Mouse (Mus musculus): ENCODE data around the gene Lancl1. TPM values are rescaled to one million over a fixed set of nuclear protein-coding genes. Genes with fewer than 3 reads are reported as not detected.

Gene Lancl1
- total RNA-seq, 2 experiments from 2014 or later: 136 to 145 TPM

GRCm38 (mm10) chr1:67017101-67017870 lies 21.4 kb downstream of the Lancl1 start:
- DNase-seq (ENCODE audit: low spot score in 2 of 2): no peak

- DNase-seq (ENCODE audit: low spot score in 2 of 2): no peak
Observed at GRCm38 (mm10) chr1:67014205-67014604, 24.5 kb downstream of the Lancl1 start.

DNA sequence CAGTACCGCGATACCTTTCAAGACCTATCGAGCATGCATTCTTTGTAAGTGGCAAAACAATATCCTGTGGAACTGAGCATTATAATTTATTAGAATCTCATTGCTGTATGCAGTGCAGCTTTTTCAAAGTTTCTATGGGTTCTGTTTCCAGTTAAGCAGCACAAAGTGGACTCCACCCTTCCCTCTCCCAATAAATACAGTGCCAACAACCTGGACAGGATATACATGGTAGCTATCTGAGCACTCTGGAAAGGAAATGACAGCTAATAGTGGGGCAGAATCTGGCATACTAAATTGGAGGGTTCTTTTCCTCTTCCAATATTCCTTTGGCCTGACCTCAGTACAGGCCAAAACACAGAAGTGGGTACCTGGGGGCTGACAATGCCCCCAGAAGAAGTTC lies 28.2 kb downstream of the Lancl1 start:
- no peak for DNase-seq (ENCODE audit: low spot score in 2 of 2)

DNA sequence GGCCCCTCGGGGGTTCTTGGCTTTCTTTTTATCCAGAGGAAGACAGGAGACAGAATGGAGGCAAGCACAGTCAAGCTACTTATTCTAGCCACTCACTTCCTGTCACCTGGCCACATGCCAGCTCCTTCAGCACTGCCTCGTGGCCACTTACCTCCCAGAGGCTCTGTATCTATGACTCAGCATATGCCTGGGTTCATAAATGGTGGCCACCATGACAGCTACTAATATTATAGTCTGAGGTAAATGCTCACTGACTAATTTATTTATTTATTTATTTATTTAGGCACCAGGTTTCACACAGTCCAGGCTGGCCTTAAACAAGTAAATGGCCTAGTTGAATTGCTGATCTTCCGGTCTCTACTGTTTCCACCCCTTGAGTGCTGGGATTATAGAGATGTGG lies 35.0 kb downstream of the Lancl1 start:
- DNase-seq (ENCODE audit: low spot score in 2 of 2): no peak

DNA sequence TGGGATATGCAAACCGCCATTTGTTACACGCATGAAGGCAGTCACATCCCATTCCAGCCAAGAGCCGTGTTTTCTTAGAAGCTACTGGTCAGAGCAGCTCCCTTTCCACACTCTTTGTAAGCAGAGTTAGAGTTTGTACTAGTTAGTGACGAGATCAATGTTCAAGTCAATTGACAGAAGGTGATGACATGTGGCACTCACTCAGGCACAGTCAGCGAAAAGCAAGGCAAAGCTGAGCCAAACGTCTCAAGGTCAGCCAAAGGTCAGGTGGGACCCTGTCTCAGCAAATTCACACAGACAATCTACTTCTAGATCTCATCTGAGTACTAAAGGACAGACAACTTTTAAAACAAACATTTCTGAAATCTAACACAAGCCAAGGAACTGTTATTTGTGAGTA lies 36.4 kb downstream of the Lancl1 start:
- DNase-seq (ENCODE audit: low spot score in 2 of 2): no peak

- no peak for DNase-seq (ENCODE audit: low spot score in 2 of 2)
Observed at GRCm38 (mm10) chr1:67001367-67001766, 37.3 kb downstream of the Lancl1 start.

DNA sequence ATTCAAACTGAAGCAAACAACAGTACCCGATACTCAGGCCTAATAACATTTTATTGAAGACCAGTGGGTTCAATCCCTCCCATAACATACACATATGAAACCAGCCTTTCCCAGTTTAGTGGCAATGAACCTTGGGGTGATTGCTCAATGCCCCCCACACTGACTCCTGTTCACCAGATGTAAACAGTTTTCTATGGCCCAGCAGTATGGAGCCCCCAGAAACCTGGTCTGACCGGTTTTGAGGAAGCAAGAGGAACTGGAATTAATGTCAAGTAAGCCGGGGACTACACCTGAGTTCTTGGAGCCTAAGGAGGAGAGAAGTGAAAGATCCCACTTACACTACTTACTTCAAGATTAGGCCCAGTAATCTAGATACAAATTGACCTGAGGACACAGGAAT lies 38.2 kb downstream of the Lancl1 start:
- DNase-seq (ENCODE audit: low spot score in 2 of 2): no peak

DNA sequence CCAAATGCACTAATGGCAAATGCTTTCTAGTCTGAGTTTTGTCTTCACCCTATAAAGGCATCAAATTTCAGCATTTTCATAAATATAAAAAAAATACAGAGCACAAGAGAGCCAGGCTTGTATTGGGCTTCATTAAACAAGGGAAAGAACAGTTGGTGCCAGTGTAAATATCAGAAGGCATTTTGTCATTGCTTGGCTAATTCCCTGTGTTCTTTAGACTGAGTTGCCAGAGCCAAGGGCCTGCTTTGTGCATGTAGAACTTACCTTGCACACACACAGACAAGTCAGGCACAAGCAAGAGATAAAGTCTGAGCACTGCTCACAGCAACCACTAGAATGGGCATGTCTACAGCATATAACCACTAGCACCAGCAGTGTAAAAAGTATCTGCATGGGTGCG lies 40.1 kb downstream of the Lancl1 start:
- no peak for DNase-seq (ENCODE audit: low spot score in 2 of 2)

GRCm38 (mm10) chr1:66998188-66998587 lies 40.5 kb downstream of the Lancl1 start:
- no peak for DNase-seq (ENCODE audit: low spot score in 2 of 2)

DNA sequence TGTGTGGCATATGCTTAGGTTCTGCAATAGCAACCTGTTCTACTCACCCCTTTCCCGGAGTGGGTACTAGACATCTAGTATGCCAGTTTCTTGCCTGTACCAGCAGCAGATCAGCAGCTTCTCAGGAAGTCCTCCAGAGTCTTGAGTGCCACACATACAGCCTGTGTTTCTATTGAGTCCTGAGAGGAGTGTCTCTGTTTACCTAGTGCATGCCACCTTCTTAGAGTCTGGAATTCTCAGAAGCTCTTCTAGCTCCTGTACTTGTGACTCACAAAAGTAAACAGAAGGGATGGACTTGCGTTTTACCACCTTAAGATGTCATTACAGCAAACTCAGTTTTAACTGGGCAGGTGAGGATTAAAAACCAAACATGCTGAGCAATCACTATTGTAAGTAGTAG lies 41.9 kb downstream of the Lancl1 start:
- no peak for DNase-seq (ENCODE audit: low spot score in 2 of 2)

DNA sequence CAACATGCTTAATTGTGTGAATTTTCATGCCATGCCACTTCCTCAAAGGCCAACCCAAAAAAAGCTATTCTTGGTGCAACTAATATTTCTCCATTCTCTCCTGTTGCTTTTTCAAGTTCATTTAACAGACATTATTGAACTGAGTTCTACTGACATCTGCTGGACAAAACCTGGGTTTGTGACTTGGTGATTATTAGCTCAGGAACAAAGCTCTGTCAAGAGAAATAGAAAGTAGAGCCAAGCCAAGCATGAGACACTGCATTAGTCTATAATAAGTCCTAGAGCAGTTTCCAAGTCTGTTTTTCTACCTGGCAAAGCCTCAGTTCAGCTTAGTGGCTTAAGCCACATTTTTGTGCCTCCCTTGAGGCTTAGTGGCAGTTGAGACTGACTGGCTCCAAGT lies 45.9 kb downstream of the Lancl1 start:
- peak in 1 of 2 experiments; percentile 41 for DNase-seq (ENCODE audit: low spot score in 2 of 2)

DNA sequence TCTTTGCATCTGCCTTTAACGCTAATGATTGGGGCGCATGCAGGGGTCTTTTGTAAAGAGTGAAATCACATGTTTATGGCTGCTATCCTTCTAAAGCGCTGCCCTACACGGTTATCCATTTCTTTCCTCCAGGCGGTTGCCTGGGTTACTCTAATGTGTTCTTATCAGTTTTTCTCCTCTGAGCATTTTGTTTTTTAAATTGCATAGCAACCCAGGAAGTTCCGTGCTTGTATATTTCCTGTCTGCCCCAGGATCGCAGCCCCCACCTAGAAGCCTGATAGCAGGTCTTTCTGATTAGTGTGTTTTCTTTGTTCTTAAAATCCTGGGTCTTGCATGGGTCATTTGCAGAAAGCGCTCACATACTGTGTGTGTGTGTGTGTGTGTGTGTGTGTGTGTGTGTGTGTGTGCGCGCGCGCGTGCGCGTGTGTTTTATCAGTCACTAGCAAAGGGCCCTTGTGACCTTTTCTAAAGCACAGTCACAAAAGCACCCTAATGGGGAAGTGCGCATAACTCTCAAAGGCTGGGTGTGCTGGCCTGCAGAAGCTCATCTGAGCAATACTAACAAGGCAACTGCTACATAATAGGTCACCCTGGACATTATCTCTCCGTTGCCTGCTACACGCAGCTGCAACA lies 51.0 kb downstream of the Lancl1 start:
- no peak for DNase-seq (ENCODE audit: low spot score in 2 of 2)

GRCm38 (mm10) chr1:66985906-66986305 lies 52.8 kb downstream of the Lancl1 start:
- DNase-seq (ENCODE audit: low spot score in 2 of 2): no peak

DNA sequence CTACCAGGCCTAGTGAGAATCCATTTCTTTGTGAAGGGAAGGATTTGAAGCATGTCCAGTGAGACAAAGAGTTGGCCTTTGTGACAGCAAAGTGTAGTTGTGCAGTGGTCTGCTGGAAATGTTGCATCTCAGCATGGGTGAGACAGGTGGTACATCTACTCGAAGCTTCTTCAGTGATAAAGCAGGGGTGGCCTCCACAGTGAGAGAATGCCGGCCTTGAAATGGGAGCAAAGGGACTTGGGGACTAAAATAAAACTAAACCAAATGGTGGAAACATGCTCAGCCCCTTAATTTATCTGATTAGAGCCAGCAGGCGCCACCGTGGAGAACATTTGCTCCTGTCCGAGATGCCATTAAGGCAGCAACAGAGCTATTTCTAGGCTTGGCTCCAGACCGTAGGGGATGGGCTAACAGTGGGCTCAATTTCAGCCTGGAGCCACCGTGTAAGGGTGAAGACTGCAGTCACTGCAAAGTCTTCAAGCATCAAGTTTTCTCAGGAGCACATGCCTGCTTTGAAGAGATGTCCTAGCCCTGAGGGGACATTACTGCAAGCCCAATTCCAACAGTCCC lies 53.5 kb downstream of the Lancl1 start:
- no peak for DNase-seq (ENCODE audit: low spot score in 2 of 2)

- no peak for DNase-seq (ENCODE audit: low spot score in 2 of 2)
Observed at GRCm38 (mm10) chr1:66980129-66980528, 58.5 kb downstream of the Lancl1 start.

GRCm38 (mm10) chr1:66975456-66975855 lies 63.2 kb downstream of the Lancl1 start:
- DNase-seq (ENCODE audit: low spot score in 2 of 2): no peak

DNA sequence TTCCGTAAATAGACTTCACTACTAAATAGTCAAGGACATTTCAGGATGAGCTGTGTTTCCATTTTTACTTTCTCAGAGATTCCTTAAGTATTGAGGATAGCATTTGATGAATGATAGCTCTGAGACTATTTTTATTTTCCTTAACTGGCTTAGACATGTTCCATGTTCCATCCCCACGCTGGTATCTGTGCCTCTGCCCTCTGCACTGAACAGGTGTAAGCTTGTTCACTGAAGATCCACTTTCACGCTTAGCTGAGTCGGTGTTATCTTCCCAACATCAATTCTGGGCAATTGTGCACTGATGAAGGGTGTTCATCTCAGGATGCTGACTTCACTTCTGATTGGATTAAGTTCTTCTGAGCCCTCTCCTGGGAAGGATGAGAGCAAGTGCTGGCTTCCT lies 73.8 kb downstream of the Lancl1 start:
- DNase-seq (ENCODE audit: low spot score in 2 of 2): no peak

GRCm38 (mm10) chr1:66960536-66961243 lies 78.0 kb downstream of the Lancl1 start:
- no peak for DNase-seq (ENCODE audit: low spot score in 2 of 2)

DNA sequence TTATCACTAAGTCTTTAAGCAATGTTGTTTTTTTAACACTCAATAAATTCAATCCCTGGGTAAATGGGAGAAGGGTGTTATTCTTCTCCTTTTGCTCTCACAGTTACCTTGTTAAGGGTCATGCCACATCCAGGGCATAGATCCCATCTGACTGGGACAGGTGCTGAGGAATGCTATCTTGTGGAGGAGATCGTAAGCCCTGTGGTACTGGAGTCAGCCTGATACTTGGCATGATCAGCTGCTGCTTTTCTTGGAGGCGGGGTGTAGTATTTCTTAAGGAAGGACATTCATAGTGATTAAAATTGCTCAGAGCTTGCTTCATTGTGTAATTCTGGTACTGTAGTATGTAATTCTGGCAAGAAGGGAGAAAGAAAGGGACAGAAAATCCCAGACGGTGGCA lies 81.3 kb downstream of the Lancl1 start:
- no peak for DNase-seq (ENCODE audit: low spot score in 2 of 2)

- no peak for DNase-seq (ENCODE audit: low spot score in 2 of 2)
Observed at GRCm38 (mm10) chr1:66951086-66951485, 87.6 kb downstream of the Lancl1 start.

Data from layer of hippocampus, postnatal 10 days (tissue).